Mouse (Mus musculus) spleen, adult 2 months (tissue): Measurements from ENCODE around the gene Cep104.

Experiments
- CTCF ChIP-seq: fragments of 200-500 bp; IDR thresholded peaks from 2 replicates; pipeline ENCODE4 v1.5.1; 2011; ENCODE audit warnings: mild to moderate bottlenecking, inconsistent platforms; ENCODE audit not compliant: insufficient read depth, insufficient read length, insufficient replicate concordance; ENCODE audit errors: extremely low read depth
- POLR2A ChIP-seq: fragments of 200-500 bp; IDR thresholded peaks from 2 replicates; pipeline ENCODE4 v1.6.1; 2011; ENCODE audit warnings: low read depth, low read length, inconsistent platforms

GRCm38 (mm10) chr4:153928772-153929299 is 46.2 kb upstream of the Cep104 start:
- TF ChIP-seq CTCF (no peak), POLR2A (no peak)
